Mouse (Mus musculus) neural tube, embryonic 11.5 days (tissue): ENCODE data around the gene Chn2. TPM values are rescaled to one million over a fixed set of nuclear protein-coding genes. Genes with fewer than 3 reads are reported as not detected.

Source experiments
- ATAC-seq: fragments of 200-750 bp; cut with Nextera tagmentation; 2 replicates; pipeline ENCODE4 v1.8.0; 2017; ENCODE audit warnings: moderate number of reproducible peaks, mild to moderate bottlenecking, moderate TSS enrichment, moderate library complexity; ENCODE audit not compliant: insufficient read depth, low FRiP score, low TSS enrichment
- DNase-seq: peaks from one replicate; pipeline ENCODE4 v3.0.0-alpha.2; 2015; ENCODE audit warnings: low spot score
- H3K27ac ChIP-seq: fragments of 300-500 bp; sonication (generic); 2 replicates; pipeline ENCODE4 v1.5.1; 2014; ENCODE audit warnings: low read depth, mild to moderate bottlenecking, low read length
- H3K27me3 ChIP-seq: fragments of 300-500 bp; sonication (generic); 2 replicates; pipeline ENCODE4 v1.6.1; 2014; ENCODE audit warnings: mild to moderate bottlenecking, low read length, mixed read lengths; ENCODE audit not compliant: control insufficient read depth, insufficient read depth
- H3K36me3 ChIP-seq: fragments of 300-500 bp; sonication (generic); 2 replicates; pipeline ENCODE4 v1.6.1; 2014; ENCODE audit warnings: mild to moderate bottlenecking, low read length, moderate library complexity, mixed read lengths; ENCODE audit not compliant: control insufficient read depth, insufficient read depth
- H3K4me1 ChIP-seq: fragments of 300-500 bp; sonication (generic); 2 replicates; pipeline ENCODE4 v1.6.1; 2014; ENCODE audit warnings: low read length, mixed read lengths; ENCODE audit not compliant: control insufficient read depth, insufficient read depth
- H3K4me2 ChIP-seq: fragments of 300-500 bp; sonication (generic); 2 replicates; pipeline ENCODE4 v1.6.1; 2014; ENCODE audit warnings: low read depth, mild to moderate bottlenecking, moderate library complexity
- H3K4me3 ChIP-seq: fragments of 300-500 bp; sonication (generic); 2 replicates; pipeline ENCODE4 v1.5.1; 2014; ENCODE audit warnings: low read depth, low read length
- H3K9ac ChIP-seq: fragments of 300-500 bp; sonication (generic); 2 replicates; pipeline ENCODE4 v1.6.1; 2014; ENCODE audit warnings: mild to moderate bottlenecking, low read length
- H3K9me3 ChIP-seq: fragments of 300-500 bp; sonication (generic); 2 replicates; pipeline ENCODE4 v1.6.1; 2016; ENCODE audit warnings: low read length; ENCODE audit not compliant: control insufficient read depth
- WGBS: fragments of 180-500 bp; shearing (Covaris S2); extraction: QIAGEN DNeasy Blood & Tissue Kit; methylation state at CpG from one replicate; pipeline ENCODE4 v1.1.7; 2014; 5-methylcytosine and 5-hydroxymethylcytosine counted together
- polyA plus RNA-seq: library from polyadenylated mRNA; unstranded; fragments of >200 nt; fragmentation: Nextera tagmentation; extraction: Ambion mirVana; gene quantifications from 2 replicates; pipeline ENCODE4 v1.2.1, GENCODE M21; 2014

Gene Chn2
- polyA plus RNA-seq, 1 experiment from 2014 or later: 24.2 TPM

GRCm38 (mm10) chr6:54241761-54242160 lies 202.4 kb downstream of the Chn2 start:
- no peaks in the 10 kb centered on the region for H3K27me3 ChIP-seq
- no peaks in the 10 kb centered on the region for H3K9me3 ChIP-seq
- no peak for ATAC-seq
- no peak overlapping the region for H3K27ac ChIP-seq
- no peak for DNase-seq
- H3K36me3 ChIP-seq: no peaks in the 10 kb centered on the region
- no peaks in the 10 kb centered on the region for H3K4me1 ChIP-seq
- WGBS: 85% methylated on average over 5 of the region's 5 CpGs
- H3K4me2 ChIP-seq: no peak overlapping the region
- no peak overlapping the region for H3K4me3 ChIP-seq
- no peak overlapping the region for H3K9ac ChIP-seq

GRCm38 (mm10) chr6:54242286-54242685 lies 202.9 kb downstream of the Chn2 start:
- DNase-seq: no peak
- Histone ChIP-seq H3K4me1 (no peaks in the 10 kb centered on the region), H3K4me2 (no peak overlapping the region), H3K36me3 (no peaks in the 10 kb centered on the region), H3K9ac (no peak overlapping the region), H3K4me3 (no peak overlapping the region), H3K27me3 (no peaks in the 10 kb centered on the region), H3K9me3 (no peaks in the 10 kb centered on the region), H3K27ac (no peak overlapping the region)
- ATAC-seq: no peak
- WGBS: 82% methylated on average over 9 of the region's 9 CpGs

GRCm38 (mm10) chr6:54248354-54249252 lies 209.2 kb downstream of the Chn2 start:
- Histone ChIP-seq H3K9me3 (no peaks in the 10 kb centered on the region), H3K27me3 (no peaks in the 10 kb centered on the region), H3K9ac (no peak overlapping the region), H3K4me1 (no peaks in the 10 kb centered on the region), H3K4me2 (no peak overlapping the region), H3K27ac (no peak overlapping the region), H3K4me3 (no peak overlapping the region), H3K36me3 (no peaks in the 10 kb centered on the region)
- DNase-seq (no peak), ATAC-seq (no peak)
- 68% methylated on average over 8 of the region's 8 CpGs for WGBS

- Histone ChIP-seq H3K9ac (no peak overlapping the region), H3K36me3 (no peaks in the 10 kb centered on the region), H3K9me3 (no peaks in the 10 kb centered on the region), H3K4me1 (no peaks in the 10 kb centered on the region), H3K27ac (no peak overlapping the region), H3K4me3 (no peak overlapping the region), H3K4me2 (no peak overlapping the region), H3K27me3 (no peaks in the 10 kb centered on the region)
- DNase-seq (no peak), ATAC-seq (no peak)
- WGBS: 48% methylated on average over 17 of the region's 17 CpGs
Observed at GRCm38 (mm10) chr6:54251401-54252191, 212.2 kb downstream of the Chn2 start.

- no peaks in the 10 kb centered on the region for H3K4me1 ChIP-seq
- ATAC-seq (no peak), DNase-seq (no peak)
- no peak overlapping the region for H3K27ac ChIP-seq
- no peak overlapping the region for H3K4me3 ChIP-seq
- H3K4me2 ChIP-seq: no peak overlapping the region
- WGBS: 64% methylated on average over 5 of the region's 5 CpGs
- no peaks in the 10 kb centered on the region for H3K27me3 ChIP-seq
- no peaks in the 10 kb centered on the region for H3K36me3 ChIP-seq
- H3K9me3 ChIP-seq: no peaks in the 10 kb centered on the region
- H3K9ac ChIP-seq: no peak overlapping the region
Observed at GRCm38 (mm10) chr6:54253206-54253605, 213.9 kb downstream of the Chn2 start.

GRCm38 (mm10) chr6:54253881-54254280 lies 214.5 kb downstream of the Chn2 start:
- no peak for DNase-seq
- no peaks in the 10 kb centered on the region for H3K9me3 ChIP-seq
- 82% methylated on average over 7 of the region's 7 CpGs for WGBS
- no peaks in the 10 kb centered on the region for H3K36me3 ChIP-seq
- no peak overlapping the region for H3K4me2 ChIP-seq
- no peak overlapping the region for H3K4me3 ChIP-seq
- no peaks in the 10 kb centered on the region for H3K27me3 ChIP-seq
- H3K4me1 ChIP-seq: no peaks in the 10 kb centered on the region
- no peak overlapping the region for H3K9ac ChIP-seq
- no peak overlapping the region for H3K27ac ChIP-seq
- ATAC-seq: no peak

GRCm38 (mm10) chr6:54254759-54255158 lies 215.4 kb downstream of the Chn2 start:
- no peak overlapping the region for H3K9ac ChIP-seq
- no peaks in the 10 kb centered on the region for H3K9me3 ChIP-seq
- H3K4me2 ChIP-seq: no peak overlapping the region
- H3K36me3 ChIP-seq: no peaks in the 10 kb centered on the region
- H3K4me3 ChIP-seq: no peak overlapping the region
- 78% methylated on average over 6 of the region's 6 CpGs for WGBS
- no peaks in the 10 kb centered on the region for H3K27me3 ChIP-seq
- no peaks in the 10 kb centered on the region for H3K4me1 ChIP-seq
- ATAC-seq (no peak), DNase-seq (no peak)
- H3K27ac ChIP-seq: no peak overlapping the region

GRCm38 (mm10) chr6:54255321-54255720 lies 216.0 kb downstream of the Chn2 start:
- no peaks in the 10 kb centered on the region for H3K4me1 ChIP-seq
- no peak overlapping the region for H3K4me3 ChIP-seq
- no peak overlapping the region for H3K27ac ChIP-seq
- no peaks in the 10 kb centered on the region for H3K9me3 ChIP-seq
- H3K4me2 ChIP-seq: no peak overlapping the region
- ATAC-seq: no peak
- 43% methylated on average over 11 of the region's 11 CpGs for WGBS
- no peaks in the 10 kb centered on the region for H3K36me3 ChIP-seq
- H3K27me3 ChIP-seq: no peaks in the 10 kb centered on the region
- DNase-seq: no peak
- no peak overlapping the region for H3K9ac ChIP-seq
